ENCODE assay signal across 2 mouse cellular contexts in the genomic region with DNA sequence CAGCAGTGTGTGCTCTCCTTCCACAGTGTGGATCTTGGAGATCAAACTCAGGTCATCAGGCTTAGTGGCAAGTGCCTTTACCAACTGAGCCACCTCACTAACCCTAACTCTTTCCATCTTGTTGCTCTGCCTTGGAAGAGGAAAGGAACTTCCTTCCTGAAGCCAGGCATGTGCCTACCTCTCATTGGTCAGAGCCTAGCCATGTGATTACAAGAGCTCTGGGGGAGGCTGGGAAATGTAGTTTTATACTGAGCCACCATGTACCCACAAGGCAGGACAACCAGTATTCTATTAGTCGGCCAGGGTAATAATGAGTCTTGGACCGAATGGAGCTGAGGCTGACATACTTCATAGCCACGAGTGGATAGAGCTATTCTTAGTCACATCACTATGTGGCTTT.
TF ChIP-seq lines count a peak whose summit lies in the region.

No protein-coding gene starts in this region.

TF ChIP-seq in MEL, 35 proteins besides CTCF, POLR2A, EP300 and RAD21:
- peak in 1 of 2 experiments; percentile 51; a peak in 1 of 4 replicates for TF ChIP-seq USF2 (IDR thresholded peaks at IDR 0.05; ENCODE audit: borderline replicate concordance in 1 of 2, insufficient read depth in 1 of 2, low read depth in 1 of 2, low read length in 2 of 2)
- TF ChIP-seq MAX (IDR thresholded peaks at IDR 0.05; ENCODE audit: low read length): peak; percentile 37; the same call in 1 of the 2 replicates
- 0 out of 2 replicates have a peak, but pooled peaks have one; percentile 27 for TF ChIP-seq KAT2A (conservative IDR thresholded peaks at IDR 0.05; ENCODE audit: low read depth, low read length)
- no peak for TF ChIP-seq MAFK (IDR thresholded peaks at IDR 0.05; ENCODE audit: borderline replicate concordance, low read depth, low read length)
- TF ChIP-seq ELF1 (IDR thresholded peaks at IDR 0.05; ENCODE audit: low read depth, low read length): peak; percentile 52; the same call in 1 of the 2 replicates
- no peak for TF ChIP-seq SIN3A (IDR thresholded peaks at IDR 0.05; ENCODE audit: low read length)
- peak; percentile 86 for TF ChIP-seq HCFC1 (IDR thresholded peaks at IDR 0.05; ENCODE audit: low read depth, low read length)
- no peak for TF ChIP-seq MEF2A (IDR thresholded peaks at IDR 0.05; ENCODE audit: extremely low read depth, insufficient replicate concordance, low read depth, low read length, poor library complexity, severe bottlenecking)
- peak; percentile 89 for TF ChIP-seq USF1 (IDR thresholded peaks at IDR 0.05; ENCODE audit: low read depth, low read length)

TF ChIP-seq in myocyte, 11 proteins besides CTCF, POLR2A, EP300 and RAD21:
- TF ChIP-seq MAX (IDR thresholded peaks at IDR 0.05; ENCODE audit: low read depth) (no peak), USF1 (IDR thresholded peaks at IDR 0.05; ENCODE audit: low read depth) (peak; percentile 35)
